Comparison of ENCODE assay signal across 20 mouse cellular contexts in the genomic region with DNA sequence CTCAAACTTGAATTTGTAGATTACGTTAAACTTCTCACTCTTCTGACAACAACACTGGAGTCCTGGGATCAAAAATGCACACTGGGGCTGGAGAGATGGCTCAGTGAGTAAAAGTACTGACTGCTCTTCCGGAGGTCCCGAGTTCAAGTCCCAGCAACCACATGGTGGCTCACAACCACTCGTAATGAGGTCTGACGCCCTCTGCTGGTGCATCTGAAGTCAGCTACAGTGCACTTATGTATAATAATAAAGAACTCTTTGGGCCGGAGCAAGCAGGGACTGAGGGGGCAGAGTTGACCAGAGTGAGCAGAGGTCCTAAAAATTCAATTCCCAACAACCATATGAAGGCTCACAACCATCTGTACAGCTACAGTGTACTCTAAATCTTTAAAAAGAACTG. TPM values are rescaled to one million over a fixed set of nuclear protein-coding genes. Genes with fewer than 3 reads are reported as not detected.
A peak's percentile ranks its signal among the peaks of the same experiment; 100 is the strongest.
DNase-seq lines count a peak whose midpoint lies in the region; ATAC-seq and TF ChIP-seq lines count a peak whose summit lies in the region.
"Had no signal": no experiment of that assay in that cellular context is flagged by ENCODE, and none has a peak within 500 bp of the region (broad histone marks: within the 10 kb centered on the region; RNA-seq: fewer than 3 reads in every experiment).

No protein-coding gene starts in this region.

- no peak for TF ChIP-seq EP300 in ES-Bruce4 (IDR thresholded peaks at IDR 0.05; ENCODE audit: insufficient read depth, low read depth, low read length)
- TF ChIP-seq EP300 in stomach, postnatal 0 days (optimal IDR thresholded peaks at IDR 0.05), result no peak

- TF ChIP-seq CTCF in intestine, postnatal 0 days (IDR thresholded peaks at IDR 0.05; ENCODE audit: low read depth), result 0 out of 2 replicates have a peak, but pooled peaks have one; percentile 14
- no peak for TF ChIP-seq CTCF in thymus, adult 2 months (IDR thresholded peaks at IDR 0.05; ENCODE audit: borderline replicate concordance, control insufficient read depth, extremely low read depth, insufficient read depth, low read length, poor library complexity)
- peak; percentile 33 for TF ChIP-seq CTCF in ES-Bruce4 (IDR thresholded peaks at IDR 0.05; ENCODE audit: low read depth, low read length)
- peak; percentile 21; the same call in 1 of the 2 replicates for TF ChIP-seq CTCF in stomach, postnatal 0 days (IDR thresholded peaks at IDR 0.05; ENCODE audit: low read depth)

- no peak overlapping the region for H3K27ac ChIP-seq in intestine, postnatal 0 days (ENCODE audit: low read depth, low read length)
- no peak overlapping the region for H3K27ac ChIP-seq in intestine, embryonic 16.5 days (ENCODE audit: low read length)
- H3K27ac ChIP-seq in thymus, adult 2 months (ENCODE audit: control insufficient read depth, insufficient read depth, low read length), result peak overlapping the region; percentile 69
- H3K27ac ChIP-seq in ES-Bruce4 (ENCODE audit: insufficient read depth, low read length), result no peak overlapping the region
- H3K27ac ChIP-seq in stomach, postnatal 0 days (replicated peaks), result no peak overlapping the region
- H3K27ac ChIP-seq: forebrain, embryonic 12.5 days; hindbrain, embryonic 14.5 days; intestine, embryonic 15.5 days; limb, embryonic 15.5 days; neural tube, embryonic 12.5 days had no signal

- no peak for TF ChIP-seq POLR2A in thymus, adult 2 months (IDR thresholded peaks at IDR 0.05; ENCODE audit: control insufficient read depth, extremely low read depth, insufficient read depth, low read length, poor library complexity)
- no peak for TF ChIP-seq POLR2A in ES-Bruce4 (IDR thresholded peaks at IDR 0.05; ENCODE audit: insufficient read depth, low read length)

- WGBS in intestine, postnatal 0 days, result 92% methylated on average over 6 of the region's 6 CpGs
- WGBS in intestine, embryonic 16.5 days, result 89% methylated on average over 6 of the region's 6 CpGs
- 92% methylated on average over 6 of the region's 6 CpGs for WGBS in thymus, adult 2 months
- 87% methylated on average over 6 of the region's 6 CpGs for WGBS in stomach, postnatal 0 days

- no peak overlapping the region for H3K9ac ChIP-seq in intestine, postnatal 0 days (ENCODE audit: low read depth, low read length)
- H3K9ac ChIP-seq in intestine, embryonic 16.5 days (ENCODE audit: low read depth, low read length), result no peak overlapping the region
- H3K9ac ChIP-seq in ES-Bruce4 (ENCODE audit: low read depth, poor library complexity, severe bottlenecking), result no peak overlapping the region
- no peak overlapping the region for H3K9ac ChIP-seq in stomach, postnatal 0 days (ENCODE audit: low read length)
- H3K9ac ChIP-seq: forebrain, embryonic 12.5 days; hindbrain, embryonic 14.5 days; intestine, embryonic 15.5 days; limb, embryonic 15.5 days; neural tube, embryonic 12.5 days had no signal

- H3K4me2 ChIP-seq in intestine, postnatal 0 days (replicated peaks; ENCODE audit: low read depth), result no peak overlapping the region
- no peak overlapping the region for H3K4me2 ChIP-seq in intestine, embryonic 16.5 days (ENCODE audit: low read depth, low read length)
- no peak overlapping the region for H3K4me2 ChIP-seq in stomach, postnatal 0 days (replicated peaks; ENCODE audit: low read depth)
- H3K4me2 ChIP-seq: forebrain, embryonic 12.5 days; hindbrain, embryonic 14.5 days; intestine, embryonic 15.5 days; limb, embryonic 15.5 days; midbrain, embryonic 11.5 days; neural tube, embryonic 12.5 days had no signal

- H3K9me3 ChIP-seq in intestine, postnatal 0 days (ENCODE audit: control insufficient read depth), result no peaks in the 10 kb centered on the region
- no peaks in the 10 kb centered on the region for H3K9me3 ChIP-seq in intestine, embryonic 16.5 days (ENCODE audit: control insufficient read depth, low read length)
- H3K9me3 ChIP-seq in ES-Bruce4 (replicated peaks; ENCODE audit: control insufficient read depth, insufficient read depth, low read length, poor library complexity, severe bottlenecking), result no peaks in the 10 kb centered on the region
- H3K9me3 ChIP-seq in stomach, postnatal 0 days (ENCODE audit: control insufficient read depth, low read length), result no peaks in the 10 kb centered on the region
- H3K9me3 ChIP-seq: forebrain, embryonic 12.5 days; intestine, embryonic 15.5 days; limb, embryonic 15.5 days; neural tube, embryonic 12.5 days had no signal

- no peak for DNase-seq in thymus, adult 2 months
- DNase-seq in thymus, postnatal 36 days, result no peak
- DNase-seq in stomach, postnatal 0 days (ENCODE audit: low spot score), result no peak
- no peak for DNase-seq in urinary bladder, postnatal 36 days (ENCODE audit: low spot score in 2 of 2)
- DNase-seq: cerebellum, adult 9-10 months; gastrocnemius, postnatal 10 days; heart, postnatal 36 days; kidney, postnatal 10 days; lung, adult 2 months; lung, postnatal 4 days; right cerebral cortex, adult 18-20 months had no signal

- no peaks in the 10 kb centered on the region for H3K27me3 ChIP-seq in intestine, postnatal 0 days (replicated peaks; ENCODE audit: control insufficient read depth, insufficient read depth, low read length)
- H3K27me3 ChIP-seq in intestine, embryonic 16.5 days (replicated peaks; ENCODE audit: control insufficient read depth, insufficient read depth, low read length), result no peaks in the 10 kb centered on the region
- no peaks in the 10 kb centered on the region for H3K27me3 ChIP-seq in thymus, adult 2 months (ENCODE audit: control insufficient read depth, insufficient read depth, low read length)
- no peaks in the 10 kb centered on the region for H3K27me3 ChIP-seq in ES-Bruce4 (ENCODE audit: control insufficient read depth, insufficient read depth, low read length, poor library complexity, severe bottlenecking)
- H3K27me3 ChIP-seq in stomach, postnatal 0 days (ENCODE audit: control insufficient read depth, insufficient read depth, low read length), result no peaks in the 10 kb centered on the region
- H3K27me3 ChIP-seq: forebrain, embryonic 12.5 days; intestine, embryonic 15.5 days; limb, embryonic 15.5 days; neural tube, embryonic 12.5 days had no signal

- no peak overlapping the region for H3K4me3 ChIP-seq in intestine, postnatal 0 days (ENCODE audit: low read depth, low read length)
- H3K4me3 ChIP-seq in intestine, embryonic 16.5 days (ENCODE audit: low read length), result no peak overlapping the region
- H3K4me3 ChIP-seq in thymus, adult 2 months (ENCODE audit: control insufficient read depth, insufficient read depth, low read length), result no peak overlapping the region
- no peak overlapping the region for H3K4me3 ChIP-seq in ES-Bruce4 (ENCODE audit: low read depth, low read length)
- no peak overlapping the region for H3K4me3 ChIP-seq in stomach, postnatal 0 days (ENCODE audit: low read depth, low read length)
- H3K4me3 ChIP-seq: forebrain, embryonic 12.5 days; intestine, embryonic 15.5 days; limb, embryonic 15.5 days; neural tube, embryonic 12.5 days had no signal

- no peaks in the 10 kb centered on the region for H3K4me1 ChIP-seq in intestine, postnatal 0 days (replicated peaks; ENCODE audit: control insufficient read depth, insufficient read depth, low read length)
- H3K4me1 ChIP-seq in intestine, embryonic 16.5 days (ENCODE audit: control insufficient read depth, insufficient read depth, low read length), result no peaks in the 10 kb centered on the region
- peaks cover 73% of the 10 kb centered on the region for H3K4me1 ChIP-seq in thymus, adult 2 months (replicated peaks; ENCODE audit: control insufficient read depth, insufficient read depth, low read length)
- H3K4me1 ChIP-seq in ES-Bruce4 (ENCODE audit: control insufficient read depth, insufficient read depth, low read length), result peaks cover 3% of the 10 kb centered on the region
- no peaks in the 10 kb centered on the region for H3K4me1 ChIP-seq in stomach, postnatal 0 days (replicated peaks; ENCODE audit: control insufficient read depth, insufficient read depth)
- H3K4me1 ChIP-seq: neural tube, embryonic 12.5 days had no signal

- H3K36me3 ChIP-seq in intestine, postnatal 0 days (ENCODE audit: control insufficient read depth, insufficient read depth), result no peaks in the 10 kb centered on the region
- no peaks in the 10 kb centered on the region for H3K36me3 ChIP-seq in intestine, embryonic 16.5 days (ENCODE audit: control insufficient read depth, insufficient read depth, low read length)
- H3K36me3 ChIP-seq in thymus, adult 2 months (ENCODE audit: control insufficient read depth, insufficient read depth, low read length), result no peaks in the 10 kb centered on the region
- no peaks in the 10 kb centered on the region for H3K36me3 ChIP-seq in ES-Bruce4 (ENCODE audit: control insufficient read depth, insufficient read depth, low read length, poor library complexity, severe bottlenecking)
- no peaks in the 10 kb centered on the region for H3K36me3 ChIP-seq in stomach, postnatal 0 days (ENCODE audit: control insufficient read depth, insufficient read depth, low read length)
- H3K36me3 ChIP-seq: forebrain, embryonic 12.5 days; intestine, embryonic 15.5 days; limb, embryonic 15.5 days; neural tube, embryonic 12.5 days had no signal

- ATAC-seq in intestine, postnatal 0 days, result no peak
- ATAC-seq in intestine, embryonic 16.5 days, result no peak
- ATAC-seq in stomach, postnatal 0 days (ENCODE audit: low FRiP score, low TSS enrichment), result no peak
- ATAC-seq: intestine, embryonic 15.5 days had no signal

RNA-seq across cellular contexts. Expression of a gene that starts 55.6 kb away (rescaled TPM):
- polyA plus RNA-seq in intestine, postnatal 0 days (2015; fragmentation: Nextera tagmentation; extraction: Ambion mirVana), result 14.5 and 15.3 TPM in 2 replicates
- polyA plus RNA-seq in intestine, embryonic 16.5 days (2015; fragmentation: Nextera tagmentation; extraction: Ambion mirVana), result 8.9 and 10.9 TPM in 2 replicates
- polyA plus RNA-seq in thymus, adult 2 months (2012; rRNA removed), result 5.6 and 5.7 TPM in 2 replicates
- 34.6 and 37.0 TPM in 2 replicates for polyA plus RNA-seq in ES-Bruce4 (2011; ENCODE audit: insufficient read depth, insufficient read length, low read depth, missing spikeins)
- 10.2 and 10.7 TPM in 2 replicates for polyA plus RNA-seq in stomach, postnatal 0 days (2015; fragmentation: Nextera tagmentation; extraction: Ambion mirVana)
